Mouse (Mus musculus) megakaryocyte, embryonic 14.5 days (primary cell): ENCODE data around the gene Smco2. TPM values are rescaled to one million over a fixed set of nuclear protein-coding genes. Genes with fewer than 3 reads are reported as not detected.
A peak's percentile ranks its signal among the peaks of the same experiment; 100 is the strongest.

Experiments
- H3K27me3 ChIP-seq: replicated peaks from 2 replicates; pipeline ENCODE3; 2012; ENCODE audit warnings: inconsistent platforms
- H3K36me3 ChIP-seq: replicated peaks from 2 replicates; pipeline ENCODE3; 2012; ENCODE audit warnings: low read length, inconsistent platforms, mixed read lengths
- H3K4me1 ChIP-seq: 2 replicates; pipeline ENCODE4 v1.6.1; 2012; ENCODE audit warnings: inconsistent platforms
- H3K4me3 ChIP-seq: replicated peaks from 2 replicates; pipeline ENCODE3; 2012; ENCODE audit warnings: moderate library complexity, mild to moderate bottlenecking, inconsistent platforms
- H3K9me3 ChIP-seq: 2 replicates; pipeline ENCODE4 v1.6.1; 2012; ENCODE audit warnings: inconsistent platforms
- FLI1 ChIP-seq: IDR thresholded peaks from 2 replicates; pipeline ENCODE4 v1.6.1; 2012; ENCODE audit warnings: low read length, inconsistent platforms, mixed read lengths
- GATA1 ChIP-seq: IDR thresholded peaks from 3 replicates; pipeline ENCODE4 v1.6.1; 2012; ENCODE audit warnings: mixed read lengths, low read length, inconsistent platforms, borderline replicate concordance
- polyA plus RNA-seq: library from polyadenylated mRNA; stranded (reverse); fragments of >175 nt; gene quantifications from 2 replicates; pipeline ENCODE4 v1.2.3, GENCODE M21; 2012; ENCODE audit warnings: low replicate concordance; ENCODE audit not compliant: insufficient read depth

Gene Smco2
- polyA plus RNA-seq, 1 experiment = not detected

- no peaks in the 10 kb centered on the region for H3K9me3 ChIP-seq
- peaks cover 79% of the 10 kb centered on the region for H3K4me1 ChIP-seq
- no peaks in the 10 kb centered on the region for H3K27me3 ChIP-seq
- no peak for TF ChIP-seq FLI1
- TF ChIP-seq GATA1 = no peak
- peaks cover 37% of the 10 kb centered on the region for H3K36me3 ChIP-seq
- H3K4me3 ChIP-seq = no peak overlapping the region
These were observed 48.8 kb downstream of the Smco2 start for GRCm38 (mm10) chr6:146898709-146899108.

GRCm38 (mm10) chr6:146899647-146900046, 49.7 kb downstream of the Smco2 start:
- Histone ChIP-seq H3K9me3 (no peaks in the 10 kb centered on the region), H3K4me1 (peaks cover 82% of the 10 kb centered on the region), H3K27me3 (no peaks in the 10 kb centered on the region), H3K4me3 (peak overlapping the region; percentile 64), H3K36me3 (peaks cover 32% of the 10 kb centered on the region)
- TF ChIP-seq FLI1 = no peak
- TF ChIP-seq GATA1 = no peak

- no peaks in the 10 kb centered on the region for H3K9me3 ChIP-seq
- no peak overlapping the region for H3K4me3 ChIP-seq
- H3K4me1 ChIP-seq = peaks cover 93% of the 10 kb centered on the region
- peaks cover 30% of the 10 kb centered on the region for H3K36me3 ChIP-seq
- TF ChIP-seq FLI1 (no peak), GATA1 (no peak)
- no peaks in the 10 kb centered on the region for H3K27me3 ChIP-seq
These were observed 52.0 kb downstream of the Smco2 start for GRCm38 (mm10) chr6:146901929-146902328.

- H3K4me1 ChIP-seq = peaks cover 95% of the 10 kb centered on the region
- no peaks in the 10 kb centered on the region for H3K27me3 ChIP-seq
- peaks cover 26% of the 10 kb centered on the region for H3K36me3 ChIP-seq
- TF ChIP-seq GATA1 = no peak
- TF ChIP-seq FLI1 = no peak
- H3K4me3 ChIP-seq = peak overlapping the region; percentile 33
- H3K9me3 ChIP-seq = no peaks in the 10 kb centered on the region
These were observed 53.7 kb downstream of the Smco2 start for GRCm38 (mm10) chr6:146903632-146904031.

- TF ChIP-seq FLI1 = no peak
- TF ChIP-seq GATA1 = no peak
- H3K27me3 ChIP-seq = no peaks in the 10 kb centered on the region
- H3K4me1 ChIP-seq = peaks cover 95% of the 10 kb centered on the region
- H3K4me3 ChIP-seq = no peak overlapping the region
- no peaks in the 10 kb centered on the region for H3K9me3 ChIP-seq
- H3K36me3 ChIP-seq = peaks cover 26% of the 10 kb centered on the region
These were observed 54.8 kb downstream of the Smco2 start for GRCm38 (mm10) chr6:146904707-146905106.

- Histone ChIP-seq H3K4me3 (peak overlapping the region; percentile 72), H3K36me3 (peaks cover 21% of the 10 kb centered on the region), H3K4me1 (peaks cover 95% of the 10 kb centered on the region), H3K9me3 (no peaks in the 10 kb centered on the region), H3K27me3 (no peaks in the 10 kb centered on the region)
- no peak for TF ChIP-seq FLI1
- TF ChIP-seq GATA1 = no peak
These were observed 56.3 kb downstream of the Smco2 start for GRCm38 (mm10) chr6:146906000-146906786.

GRCm38 (mm10) chr6:146907061-146907794, 57.3 kb downstream of the Smco2 start:
- no peak for TF ChIP-seq GATA1
- no peak for TF ChIP-seq FLI1
- Histone ChIP-seq H3K36me3 (peaks cover 19% of the 10 kb centered on the region), H3K4me3 (peak overlapping the region; percentile 10), H3K9me3 (no peaks in the 10 kb centered on the region), H3K27me3 (no peaks in the 10 kb centered on the region), H3K4me1 (peaks cover 96% of the 10 kb centered on the region)

GRCm38 (mm10) chr6:146907795-146908190, 57.9 kb downstream of the Smco2 start:
- Histone ChIP-seq H3K4me1 (peaks cover 100% of the 10 kb centered on the region), H3K4me3 (no peak overlapping the region), H3K27me3 (no peaks in the 10 kb centered on the region), H3K36me3 (peaks cover 18% of the 10 kb centered on the region), H3K9me3 (no peaks in the 10 kb centered on the region)
- TF ChIP-seq GATA1 (no peak), FLI1 (no peak)

GRCm38 (mm10) chr6:146908801-146909200, 58.9 kb downstream of the Smco2 start:
- Histone ChIP-seq H3K36me3 (peaks cover 17% of the 10 kb centered on the region), H3K4me3 (peak overlapping the region; percentile 83), H3K4me1 (peaks cover 100% of the 10 kb centered on the region), H3K9me3 (no peaks in the 10 kb centered on the region), H3K27me3 (no peaks in the 10 kb centered on the region)
- TF ChIP-seq GATA1 = peak; percentile 70; the same call in 2 of the 3 replicates
- TF ChIP-seq FLI1 = no peak

- no peaks in the 10 kb centered on the region for H3K9me3 ChIP-seq
- H3K27me3 ChIP-seq = no peaks in the 10 kb centered on the region
- peak overlapping the region; percentile 4 for H3K4me3 ChIP-seq
- peaks cover 100% of the 10 kb centered on the region for H3K4me1 ChIP-seq
- H3K36me3 ChIP-seq = peaks cover 13% of the 10 kb centered on the region
- TF ChIP-seq GATA1 (no peak), FLI1 (no peak)
These were observed 60.0 kb downstream of the Smco2 start for GRCm38 (mm10) chr6:146909725-146910489.
